Mouse (Mus musculus): ENCODE results near the gene Slc5a4b.

Gene Slc5a4b

DNA sequence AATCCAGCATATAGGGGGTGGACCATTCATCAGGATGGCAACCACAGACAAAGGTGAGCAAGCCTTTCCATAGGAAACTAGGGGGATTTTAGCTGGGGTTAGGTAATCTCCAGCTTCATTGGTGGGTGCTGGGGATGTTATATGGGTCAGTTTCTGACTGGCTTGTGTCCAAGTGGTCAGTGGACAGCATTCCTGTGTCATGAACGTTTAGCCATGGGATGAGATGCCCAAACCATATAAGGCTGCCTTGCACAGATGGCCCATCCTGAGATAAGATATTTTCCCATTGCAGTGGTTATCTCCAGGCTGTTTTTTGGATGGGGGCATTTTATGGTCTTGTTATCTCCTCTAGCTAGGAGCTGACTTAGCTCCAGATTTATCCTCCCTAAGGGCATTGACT, 64.0 kb downstream of the Slc5a4b start:
- DNase-seq (ENCODE audit: extremely low read depth, insufficient read length, low spot score), result no peak

DNA sequence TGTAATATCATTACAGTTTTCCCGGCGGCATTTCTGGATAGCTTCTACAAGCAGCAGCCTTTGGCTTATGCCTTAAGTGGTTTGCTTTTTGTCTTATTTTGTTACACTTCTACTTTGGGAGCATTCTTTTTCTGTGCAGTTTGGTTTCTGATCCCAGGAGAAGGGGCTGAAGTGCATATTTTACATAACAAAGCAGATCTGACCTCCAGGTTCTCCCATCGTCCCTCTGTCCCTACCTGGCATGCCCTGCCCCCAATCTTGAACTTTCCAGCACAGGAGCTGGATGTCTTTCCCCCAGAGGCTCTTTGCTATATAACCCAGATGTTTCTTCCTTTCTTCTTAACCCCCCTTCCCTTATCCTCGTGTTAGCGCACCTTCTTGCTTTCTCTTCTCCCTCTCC, 65.4 kb downstream of the Slc5a4b start:
- DNase-seq (ENCODE audit: extremely low read depth, insufficient read length, low spot score), result no peak

DNA sequence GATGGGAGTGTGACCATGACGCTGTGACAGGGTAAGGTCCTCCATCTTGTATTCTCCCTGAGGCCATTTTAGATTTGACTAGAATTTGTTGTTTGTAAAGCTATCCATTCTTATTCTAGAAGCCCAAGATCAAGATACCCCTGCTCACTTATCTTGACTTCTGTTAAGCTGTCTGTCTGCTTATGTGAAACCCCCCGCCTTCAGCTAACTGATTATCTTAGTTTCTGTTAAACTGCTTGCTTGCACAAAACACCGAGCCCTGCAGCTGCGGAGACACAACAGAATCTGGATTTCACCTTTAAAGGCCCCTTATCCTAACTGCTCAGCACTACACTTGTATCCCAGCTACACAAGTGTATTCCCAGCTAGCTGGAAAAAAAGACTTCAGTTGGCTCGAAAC, 73.8 kb downstream of the Slc5a4b start:
- DNase-seq (ENCODE audit: extremely low read depth, insufficient read length, low spot score), result no peak

DNA sequence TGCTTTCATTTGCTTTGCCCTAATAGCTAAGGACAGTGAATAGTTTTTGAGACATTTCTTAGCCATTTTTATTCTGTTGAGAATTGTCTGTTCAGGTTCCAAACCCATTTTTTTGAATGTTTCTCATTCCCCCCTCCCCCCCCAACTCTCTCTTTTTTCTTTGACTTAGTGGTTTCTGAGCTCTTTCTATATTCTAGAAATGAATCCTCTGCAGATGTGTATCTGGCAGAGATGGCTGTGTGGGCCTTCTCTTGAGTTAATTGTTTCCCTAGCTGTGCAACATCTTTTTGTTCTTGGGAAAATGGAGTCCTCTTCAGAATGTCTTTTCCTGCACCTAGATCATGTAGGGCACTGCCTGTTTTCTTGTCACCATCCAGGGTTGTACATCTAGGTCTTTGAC, 75.5 kb downstream of the Slc5a4b start:
- DNase-seq (ENCODE audit: extremely low read depth, insufficient read length, low spot score), result no peak

DNA sequence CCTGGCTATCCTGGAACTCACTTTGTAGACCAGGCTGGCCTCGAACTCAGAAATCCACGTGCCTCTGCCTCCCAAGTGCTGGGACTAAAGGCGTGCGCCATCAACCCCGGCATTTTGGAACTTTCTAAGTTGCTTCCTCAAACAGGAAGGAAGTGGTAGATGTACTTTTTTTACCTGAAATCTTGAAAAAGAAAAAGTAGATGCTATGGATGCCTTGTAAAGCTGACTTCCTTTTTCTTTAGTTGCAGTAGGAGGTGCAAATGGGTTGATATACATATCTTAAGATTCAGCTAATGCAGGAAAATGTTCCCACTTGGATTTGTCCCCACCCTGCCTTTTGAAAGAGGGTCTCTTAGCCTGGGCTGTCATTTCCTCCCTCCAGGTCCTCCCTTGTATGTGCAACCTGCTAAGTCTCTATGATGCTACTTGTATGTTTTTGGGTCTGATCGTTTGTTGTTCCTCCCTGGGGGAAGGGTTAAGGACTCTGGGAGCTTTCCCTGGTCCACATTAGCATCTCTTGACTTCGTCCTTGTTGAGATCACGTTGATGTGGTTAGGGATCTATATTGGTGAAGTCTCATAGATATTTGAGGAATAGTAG, 76.7 kb downstream of the Slc5a4b start:
- DNase-seq (ENCODE audit: extremely low read depth, insufficient read length, low spot score), result no peak

DNA sequence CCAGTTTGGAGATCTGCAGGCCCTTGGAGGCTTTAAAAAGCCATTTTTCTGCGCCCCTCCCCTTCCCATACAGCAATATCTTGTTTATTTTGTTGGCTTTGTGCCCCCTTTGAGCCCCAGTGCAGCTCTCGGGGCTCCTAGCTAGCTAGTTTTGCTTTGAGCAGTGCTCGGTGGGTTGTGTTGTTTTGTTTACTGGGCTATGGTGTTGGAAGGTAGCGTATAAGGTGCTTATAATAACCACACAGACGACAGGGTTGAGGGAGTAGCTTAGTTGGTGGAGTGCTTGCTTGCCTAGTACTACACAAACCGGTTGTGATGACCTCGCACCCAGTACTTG, 77.7 kb downstream of the Slc5a4b start:
- no peak for DNase-seq (ENCODE audit: extremely low read depth, insufficient read length, low spot score)

DNA sequence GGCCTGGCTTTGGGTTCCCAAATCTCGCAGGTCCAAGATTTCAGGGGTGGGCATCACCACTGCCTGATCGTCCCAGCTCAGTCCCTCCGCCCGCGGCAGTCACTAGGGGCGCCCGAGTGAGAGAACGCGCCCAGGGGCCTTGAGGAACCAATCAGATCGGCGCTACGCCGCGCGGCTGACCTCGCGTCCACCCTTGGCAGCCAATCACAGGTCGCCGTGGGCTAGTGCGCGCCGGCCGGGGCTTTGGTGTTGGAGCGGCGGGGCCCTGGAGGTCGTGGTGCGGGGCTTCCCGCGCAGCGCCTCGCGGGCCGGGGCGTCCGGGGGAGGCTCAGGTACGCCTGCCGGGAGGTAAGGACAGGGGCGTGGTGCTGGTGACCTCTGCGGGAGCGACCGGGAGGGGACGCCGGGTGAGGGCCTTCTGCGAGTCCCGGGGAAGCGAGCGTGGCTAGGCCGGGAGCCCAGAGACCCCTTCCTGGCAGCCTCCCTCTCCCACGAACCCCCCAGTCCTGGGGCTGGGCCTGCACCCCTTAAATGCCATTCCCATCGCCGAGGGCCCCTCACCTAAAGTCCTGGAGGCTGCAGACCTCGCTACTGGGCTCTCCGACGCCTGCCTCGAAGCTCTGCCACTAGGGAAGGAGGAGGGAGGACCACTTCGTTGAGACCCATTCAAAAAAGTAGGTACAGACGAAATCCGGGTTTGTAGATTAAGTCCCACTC, 78.2 kb downstream of the Slc5a4b start, which contains the start of gene Zfp280b:
Zfp280b (plus strand) TSS at position 249 of the 717 bp plus-strand sequence.
- peak; percentile 93 for DNase-seq (ENCODE audit: extremely low read depth, insufficient read length, low spot score)

DNA sequence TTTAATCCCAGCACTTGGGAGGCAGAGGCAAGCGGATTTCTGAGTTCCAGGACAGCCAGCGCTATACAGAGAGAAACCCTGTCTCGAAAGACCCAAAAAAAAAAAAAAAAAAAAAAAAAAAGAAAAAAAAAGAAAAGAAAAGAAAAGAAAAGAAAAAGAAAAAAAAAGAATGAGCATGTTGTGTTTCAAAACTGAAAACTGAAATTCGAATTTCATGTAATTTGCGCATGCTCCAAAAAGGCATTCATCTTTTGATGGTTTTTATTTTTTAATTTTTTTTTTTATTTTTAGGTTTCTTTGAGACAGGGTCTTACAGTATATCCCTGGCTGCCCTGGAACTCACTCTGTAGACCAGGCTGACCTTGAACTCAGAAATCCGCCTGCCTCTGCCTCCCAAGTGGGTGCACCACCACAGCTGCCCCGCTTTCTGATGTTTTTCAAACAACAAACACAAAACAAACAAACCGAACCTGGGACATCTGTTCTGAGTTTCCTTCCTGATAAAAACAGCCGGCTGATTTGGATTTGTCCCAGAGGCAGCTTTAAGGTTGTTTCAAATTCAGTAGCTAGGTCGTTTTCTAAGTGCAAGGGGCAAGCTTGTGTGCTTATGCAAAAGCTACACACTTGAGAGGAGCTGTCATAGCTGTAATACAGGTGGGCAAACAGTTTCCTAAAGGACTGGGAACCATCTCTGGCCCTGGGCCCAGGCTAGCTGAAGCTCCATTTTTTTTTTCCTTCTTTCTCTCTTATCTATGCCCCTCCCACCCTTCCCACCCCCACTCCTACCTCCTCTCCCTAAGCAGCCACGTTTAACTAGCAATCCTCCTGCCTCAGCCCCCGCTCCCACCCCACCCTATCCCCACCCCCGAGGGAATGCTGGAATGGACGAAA, 79.0 kb downstream of the Slc5a4b start:
- no peak for DNase-seq (ENCODE audit: extremely low read depth, insufficient read length, low spot score)

DNA sequence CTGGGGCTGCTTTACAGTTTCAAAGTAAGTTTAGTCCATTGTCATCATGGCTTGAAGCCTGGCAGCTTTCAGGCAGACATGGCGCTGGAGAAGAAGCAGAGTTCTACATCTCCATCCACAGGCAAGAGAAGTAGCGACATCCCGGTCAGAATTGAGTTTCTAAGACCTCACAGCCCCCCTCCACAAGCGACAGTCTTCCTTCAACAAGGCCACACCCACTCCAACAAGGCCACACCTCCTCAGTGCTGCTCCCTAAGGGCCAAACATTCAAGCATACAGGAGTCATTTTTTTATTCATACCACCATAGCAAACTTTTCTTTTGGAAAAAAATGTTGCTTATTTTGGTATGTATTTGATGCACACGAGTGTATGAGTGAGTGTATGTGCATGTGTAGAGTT, 80.3 kb downstream of the Slc5a4b start:
- DNase-seq (ENCODE audit: extremely low read depth, insufficient read length, low spot score), result no peak

DNA sequence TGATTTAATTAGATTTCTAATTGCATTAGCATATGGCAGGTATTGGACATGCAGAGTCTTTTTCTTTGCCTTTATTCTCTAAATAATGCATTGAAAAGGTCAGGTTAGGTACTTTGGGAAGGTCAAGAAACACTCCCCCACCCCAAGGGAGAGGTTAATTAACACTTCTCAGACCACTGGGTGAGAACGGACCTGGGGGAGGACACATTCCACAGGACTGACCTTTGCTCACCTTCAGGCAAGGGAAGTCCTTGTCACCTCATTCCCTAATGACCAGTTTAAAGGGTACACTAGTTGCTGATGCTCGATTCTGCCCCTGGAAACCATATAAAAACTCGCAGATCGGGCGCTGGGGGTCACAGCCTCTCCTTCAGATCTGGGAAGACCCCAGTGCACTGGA, 81.5 kb downstream of the Slc5a4b start:
- no peak for DNase-seq (ENCODE audit: extremely low read depth, insufficient read length, low spot score)

DNA sequence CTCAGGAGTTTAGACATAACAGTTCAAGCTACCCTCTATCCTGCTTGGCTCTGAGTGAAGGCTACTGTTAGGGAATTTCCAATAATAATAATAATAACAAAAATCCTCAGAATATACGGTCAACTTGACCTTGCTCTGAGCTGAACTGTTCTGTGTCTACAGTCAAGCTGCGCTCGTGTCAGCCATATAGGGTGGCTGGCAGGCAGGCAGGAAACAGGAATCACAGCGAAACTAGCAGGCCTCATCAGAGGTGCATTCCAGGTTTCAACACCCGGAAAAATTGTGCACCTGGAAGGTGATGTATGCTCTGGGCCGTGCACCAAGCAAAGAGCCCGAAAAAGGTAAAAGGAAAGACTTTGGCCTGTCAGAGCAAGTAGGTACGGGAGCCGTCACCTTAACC, 82.4 kb downstream of the Slc5a4b start:
- no peak for DNase-seq (ENCODE audit: extremely low read depth, insufficient read length, low spot score)

DNA sequence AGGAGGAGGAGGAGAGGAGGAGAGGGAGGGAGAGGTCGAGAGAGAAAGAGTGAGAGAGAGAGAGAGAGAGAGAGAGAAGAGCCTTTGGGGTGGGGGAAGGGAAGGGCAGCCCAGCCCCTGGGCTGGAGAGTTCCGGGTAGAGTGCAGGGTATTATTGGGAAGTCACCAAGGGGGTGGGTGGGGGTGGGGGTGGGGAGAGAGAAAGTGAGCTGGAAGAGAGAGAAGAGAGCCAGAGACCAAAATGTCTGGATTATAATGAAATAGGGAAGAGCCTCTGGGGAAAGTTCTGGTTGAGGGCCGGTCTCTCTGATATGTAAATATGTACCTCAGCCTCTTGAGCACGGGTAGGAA, 82.8 kb downstream of the Slc5a4b start:
- no peak for DNase-seq (ENCODE audit: extremely low read depth, insufficient read length, low spot score)

DNA sequence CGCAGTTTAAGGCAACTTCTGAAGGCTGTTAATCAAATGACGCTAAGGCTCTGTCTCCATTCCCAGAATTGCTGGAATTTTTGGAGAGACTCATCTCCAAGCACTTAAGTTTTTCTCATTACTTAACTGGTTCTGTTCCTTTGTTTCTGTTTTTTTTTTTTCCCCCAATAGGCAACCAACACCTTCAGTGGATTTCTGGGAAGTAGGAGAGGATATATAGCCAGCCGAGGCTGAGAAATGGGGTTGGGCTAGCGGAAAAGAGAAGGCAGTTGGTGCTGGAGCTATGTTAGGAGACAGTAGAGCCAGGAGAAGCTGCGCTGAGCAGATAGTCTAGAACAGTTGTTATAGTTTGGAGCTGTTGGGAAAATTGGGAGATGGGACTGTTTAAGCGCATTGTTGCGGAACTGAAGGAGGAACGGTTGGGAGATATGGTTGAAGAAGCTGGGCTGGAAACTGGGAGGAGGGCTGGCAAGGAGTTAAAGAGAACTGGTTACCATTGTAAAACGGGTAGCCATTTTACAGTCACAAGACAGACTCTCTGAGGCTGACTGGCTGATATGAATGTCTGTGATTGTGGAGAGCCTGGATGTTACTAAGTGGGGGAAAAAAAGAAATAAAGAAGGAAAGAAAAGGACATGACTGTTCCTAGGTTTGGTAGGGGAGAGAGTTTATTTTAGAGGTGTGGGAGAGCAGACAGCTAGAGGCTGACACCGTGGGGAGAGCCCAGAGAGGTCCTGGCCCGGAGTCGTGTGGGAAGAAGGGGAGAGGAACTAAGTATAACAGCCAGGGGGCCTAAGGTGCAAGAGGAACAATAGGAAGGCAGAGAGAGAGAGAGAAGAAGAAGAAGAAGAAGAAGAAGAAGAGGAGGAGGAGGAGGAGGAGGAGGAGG, 83.4 kb downstream of the Slc5a4b start:
- DNase-seq (ENCODE audit: extremely low read depth, insufficient read length, low spot score), result no peak

DNA sequence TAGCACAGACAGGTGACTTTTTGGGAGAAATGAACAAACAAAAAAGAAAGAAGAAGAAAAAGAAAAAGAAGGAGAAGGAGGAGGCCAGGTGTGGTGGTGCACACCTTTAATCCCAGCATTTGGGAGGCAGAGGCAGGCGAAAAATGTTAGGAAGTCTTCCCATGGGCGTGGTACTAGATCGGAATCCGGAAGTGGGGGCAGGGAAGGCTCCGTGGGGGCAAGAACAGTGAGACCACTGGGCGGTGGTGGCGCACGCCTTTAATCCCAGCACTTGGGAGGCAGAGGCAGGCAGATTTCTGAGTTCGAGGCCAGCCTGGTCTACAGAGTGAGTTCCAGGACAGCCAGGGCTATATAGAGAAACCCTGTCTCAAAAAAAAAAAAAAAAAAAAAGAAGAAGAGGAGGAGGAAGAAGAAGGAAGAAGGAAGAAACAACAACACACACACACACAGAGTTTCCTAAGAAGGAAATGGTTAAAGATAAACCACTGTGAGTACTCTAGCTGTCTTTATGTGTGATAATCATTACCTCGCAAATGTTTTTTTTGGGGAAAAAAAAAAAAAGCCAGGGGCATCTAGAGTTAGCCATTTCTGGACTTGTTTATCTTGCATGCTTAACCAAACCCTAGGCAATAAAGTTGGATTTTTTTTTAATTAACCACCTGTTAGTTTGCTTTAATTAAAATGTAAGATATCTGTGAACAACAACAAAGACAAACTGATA, 85.1 kb downstream of the Slc5a4b start:
- no peak for DNase-seq (ENCODE audit: extremely low read depth, insufficient read length, low spot score)

DNA sequence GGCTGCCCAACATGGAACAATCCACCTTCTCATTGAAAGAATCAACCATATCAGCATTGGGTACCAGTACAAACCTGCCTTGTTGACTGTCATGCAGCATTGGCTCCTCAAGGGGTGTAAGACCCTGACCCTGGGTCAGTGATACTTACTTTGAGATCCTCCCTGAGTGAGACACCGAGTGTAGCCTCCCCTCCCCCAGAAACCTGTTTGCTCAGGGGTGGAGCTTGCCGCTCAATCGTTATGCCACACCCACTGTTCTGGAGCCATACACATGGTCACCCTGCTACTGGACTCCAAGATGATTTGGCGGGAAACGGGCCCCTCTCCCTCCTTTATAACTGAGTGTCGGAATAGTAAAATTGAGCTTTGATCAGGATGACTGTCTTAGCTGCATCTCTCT, 86.8 kb downstream of the Slc5a4b start:
- DNase-seq (ENCODE audit: extremely low read depth, insufficient read length, low spot score), result no peak

DNA sequence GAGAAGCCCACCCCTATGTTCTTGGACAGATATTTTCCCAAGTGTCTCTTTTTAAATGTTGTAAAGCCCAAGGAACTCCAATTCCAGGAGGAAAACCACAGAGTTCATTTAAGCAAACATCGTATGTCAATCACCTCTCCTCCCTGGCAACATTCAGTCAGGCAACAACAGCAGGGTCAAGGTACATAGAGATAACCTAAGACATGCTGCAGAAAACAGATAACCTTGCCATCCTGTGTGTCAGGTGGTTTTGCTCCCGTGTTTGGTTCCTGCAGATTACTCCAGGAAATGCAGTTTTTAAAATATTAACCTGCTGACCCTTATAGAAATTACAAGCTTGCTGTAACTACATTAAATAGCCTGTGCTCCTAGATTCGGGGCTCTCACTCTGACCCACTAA, 89.0 kb downstream of the Slc5a4b start:
- DNase-seq (ENCODE audit: extremely low read depth, insufficient read length, low spot score), result no peak

DNA sequence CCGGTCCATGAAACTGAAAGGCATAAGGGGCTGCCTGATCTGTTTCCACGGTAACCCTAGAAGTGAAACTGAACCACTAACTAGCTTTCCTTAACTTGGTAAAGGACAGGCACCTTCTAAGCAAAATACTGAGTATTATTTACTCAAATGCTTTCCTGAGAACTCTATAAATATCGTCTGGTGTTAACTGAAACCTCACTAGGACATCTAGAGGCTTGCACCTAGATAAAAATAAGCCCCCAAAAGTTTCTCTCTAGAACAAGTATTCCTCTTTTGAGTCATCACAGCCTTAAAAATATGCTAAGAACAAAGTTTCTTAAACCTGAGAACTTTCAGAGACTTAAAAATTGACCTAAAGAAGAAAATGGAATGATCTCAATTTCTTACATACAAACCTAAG, 93.9 kb downstream of the Slc5a4b start:
- DNase-seq (ENCODE audit: extremely low read depth, insufficient read length, low spot score), result no peak

DNA sequence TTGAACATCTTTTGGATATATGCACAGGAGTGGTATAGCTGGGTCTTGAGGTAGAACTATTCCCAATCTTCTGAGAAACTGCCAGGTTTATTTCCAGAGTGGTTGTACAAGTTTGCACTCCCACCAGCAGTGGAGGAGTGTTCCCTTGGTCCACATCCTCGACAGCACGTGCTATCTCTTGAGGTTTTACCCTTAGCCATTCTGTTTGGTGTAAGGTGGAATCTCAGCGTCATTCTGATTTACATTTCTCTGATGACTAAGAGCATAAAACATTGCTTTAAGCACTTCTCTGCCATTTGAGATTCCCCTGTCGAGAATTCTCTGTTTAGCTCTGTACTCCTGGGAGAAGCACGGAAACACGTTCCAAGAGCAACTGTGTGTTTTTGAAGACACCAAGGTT, 97.8 kb downstream of the Slc5a4b start:
- DNase-seq (ENCODE audit: extremely low read depth, insufficient read length, low spot score), result no peak

DNA sequence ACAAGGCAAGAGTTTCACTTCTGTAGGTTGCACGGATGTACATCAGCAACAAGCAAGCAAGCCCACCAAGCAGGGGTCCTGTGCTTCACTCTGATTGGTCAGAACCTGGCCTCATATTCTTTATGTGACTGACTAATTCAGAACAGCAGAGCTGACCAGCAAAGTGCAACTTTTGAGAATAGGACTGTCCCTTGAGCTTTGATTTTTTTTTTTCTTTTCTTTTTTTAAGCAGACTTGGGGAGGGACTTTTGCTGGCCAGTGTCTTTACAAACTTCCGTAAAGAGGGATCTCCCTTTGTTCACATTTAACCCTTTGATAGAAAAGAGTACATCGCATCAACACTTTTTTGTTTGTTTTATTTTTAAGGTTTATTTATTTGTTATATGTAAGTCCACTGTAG, 100.9 kb downstream of the Slc5a4b start:
- DNase-seq (ENCODE audit: extremely low read depth, insufficient read length, low spot score), result no peak
